Mouse (Mus musculus): ENCODE results near the gene Pcdh8. TPM values are rescaled to one million over a fixed set of nuclear protein-coding genes. Genes with fewer than 3 reads are reported as not detected.

Pcdh8 gene
- polyA plus RNA-seq (2015; fragmentation: Nextera tagmentation; extraction: Ambion mirVana): 0.27 and 0.32 TPM in 2 replicates

DNA sequence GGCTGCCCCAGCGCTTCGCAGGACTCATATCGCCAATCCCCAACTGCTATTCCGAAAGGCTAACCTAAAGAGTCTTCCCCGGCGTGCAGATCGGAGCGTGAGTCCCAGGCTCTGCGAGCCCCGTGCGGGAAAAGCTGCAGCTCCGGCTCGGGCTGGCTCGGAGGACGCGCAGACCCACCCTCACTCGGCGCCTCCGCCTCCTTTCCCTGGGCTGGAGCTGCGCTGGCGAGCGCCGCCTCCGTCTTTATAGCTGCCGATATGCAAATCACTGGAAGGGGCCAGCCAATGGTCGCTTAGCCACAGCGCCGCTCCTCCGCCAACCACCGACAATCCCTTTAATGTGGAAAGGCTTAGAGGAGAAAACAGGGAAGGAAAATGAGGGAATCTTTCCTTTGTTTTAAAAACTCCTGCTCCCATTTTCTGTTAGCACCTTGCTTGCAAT, at the start of gene Pcdh8:
Pcdh8 (minus strand) TSS at position 219 of the 442 bp plus-strand sequence.
- Histone ChIP-seq H3K27ac (ENCODE audit: low read length) (no peak within 1 kb of the TSS), H3K4me3 (replicated peaks; ENCODE audit: low read length) (peak within 1 kb of the TSS; percentile 48), H3K36me3 (ENCODE audit: control insufficient read depth, insufficient read depth, low read length) (no peaks in the 10 kb centered on the region), H3K9ac (ENCODE audit: low read length) (peak within 1 kb of the TSS; percentile 40; the same call in 1 of the 2 replicates), H3K27me3 (ENCODE audit: control insufficient read depth, insufficient read depth, low read length) (peaks cover 80% of the 10 kb centered on the region), H3K4me1 (ENCODE audit: control insufficient read depth, insufficient read depth, low read length) (peaks cover 39% of the 10 kb centered on the region), H3K9me3 (replicated peaks; ENCODE audit: control insufficient read depth, low read length) (no peaks in the 10 kb centered on the region; the same call in 1 of the 2 replicates), H3K4me2 (ENCODE audit: low read depth, low read length) (peak within 1 kb of the TSS; percentile 88)
- ATAC-seq (ENCODE audit: insufficient read depth, low FRiP score): peak; percentile 91
- WGBS: under 1% methylated on average over 30 of the region's 30 CpGs

DNA sequence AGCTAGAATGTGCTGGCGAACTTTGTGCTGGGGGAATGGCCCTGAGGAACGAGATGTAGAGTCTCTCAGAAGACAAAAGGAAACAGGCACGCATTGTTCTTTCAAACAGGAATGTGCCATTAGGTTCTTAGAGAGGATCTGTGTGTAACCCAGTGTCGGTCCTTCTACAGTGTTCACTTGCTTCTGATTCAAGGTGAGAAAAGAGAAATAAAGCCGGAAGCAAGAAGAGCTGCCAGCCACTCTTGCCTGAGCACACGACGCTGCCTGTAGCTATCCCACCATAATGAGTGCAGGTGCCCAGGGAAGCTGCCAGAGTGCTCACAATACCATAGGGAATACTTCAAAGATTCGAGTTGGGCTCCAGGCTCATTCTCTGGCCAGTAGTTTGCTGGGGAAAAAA, 43.6 kb upstream of the Pcdh8 start:
- no peak overlapping the region for H3K4me3 ChIP-seq (replicated peaks; ENCODE audit: low read length)
- ATAC-seq (ENCODE audit: insufficient read depth, low FRiP score): no peak

DNA sequence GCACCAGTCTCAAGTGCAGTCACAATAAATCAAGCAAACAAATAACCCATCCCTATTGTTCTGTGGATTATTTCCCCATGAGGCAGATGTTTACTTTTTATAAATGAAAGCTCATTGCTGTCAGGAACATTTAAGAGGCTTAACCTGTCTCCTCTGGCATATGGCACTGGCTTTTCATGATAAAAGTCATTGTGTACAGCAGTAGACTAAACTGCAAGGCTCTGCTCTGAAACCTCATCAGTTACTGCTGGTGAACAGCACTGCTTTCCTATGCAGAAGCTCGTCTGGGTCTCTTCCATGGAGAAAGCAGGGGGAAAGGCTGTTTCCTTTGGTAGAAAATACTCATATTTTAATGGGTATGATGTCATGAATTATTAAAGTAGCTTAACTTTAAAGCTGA, 43.0 kb upstream of the Pcdh8 start:
- no peak for ATAC-seq (ENCODE audit: insufficient read depth, low FRiP score)
- H3K4me2 ChIP-seq (ENCODE audit: low read depth, low read length): no peak overlapping the region
- no peaks in the 10 kb centered on the region for H3K36me3 ChIP-seq (ENCODE audit: control insufficient read depth, insufficient read depth, low read length)
- H3K9me3 ChIP-seq (replicated peaks; ENCODE audit: control insufficient read depth, low read length): no peaks in the 10 kb centered on the region
- no peaks in the 10 kb centered on the region for H3K27me3 ChIP-seq (ENCODE audit: control insufficient read depth, insufficient read depth, low read length)
- H3K4me1 ChIP-seq (ENCODE audit: control insufficient read depth, insufficient read depth, low read length): no peaks in the 10 kb centered on the region
- no peak overlapping the region for H3K27ac ChIP-seq (ENCODE audit: low read length)
- WGBS: 16% methylated on average over 1 of the region's 1 CpGs
- H3K4me3 ChIP-seq (replicated peaks; ENCODE audit: low read length): no peak overlapping the region
- H3K9ac ChIP-seq (ENCODE audit: low read length): no peak overlapping the region

More for the DNA sequence above, 43.6 kb upstream of the Pcdh8 start:
- Histone ChIP-seq H3K9me3 (replicated peaks; ENCODE audit: control insufficient read depth, low read length) (no peaks in the 10 kb centered on the region), H3K9ac (ENCODE audit: low read length) (no peak overlapping the region), H3K27ac (ENCODE audit: low read length) (no peak overlapping the region), H3K4me1 (ENCODE audit: control insufficient read depth, insufficient read depth, low read length) (no peaks in the 10 kb centered on the region), H3K36me3 (ENCODE audit: control insufficient read depth, insufficient read depth, low read length) (no peaks in the 10 kb centered on the region), H3K4me2 (ENCODE audit: low read depth, low read length) (no peak overlapping the region), H3K27me3 (ENCODE audit: control insufficient read depth, insufficient read depth, low read length) (no peaks in the 10 kb centered on the region)
- WGBS: 59% methylated on average over 8 of the region's 8 CpGs

DNA sequence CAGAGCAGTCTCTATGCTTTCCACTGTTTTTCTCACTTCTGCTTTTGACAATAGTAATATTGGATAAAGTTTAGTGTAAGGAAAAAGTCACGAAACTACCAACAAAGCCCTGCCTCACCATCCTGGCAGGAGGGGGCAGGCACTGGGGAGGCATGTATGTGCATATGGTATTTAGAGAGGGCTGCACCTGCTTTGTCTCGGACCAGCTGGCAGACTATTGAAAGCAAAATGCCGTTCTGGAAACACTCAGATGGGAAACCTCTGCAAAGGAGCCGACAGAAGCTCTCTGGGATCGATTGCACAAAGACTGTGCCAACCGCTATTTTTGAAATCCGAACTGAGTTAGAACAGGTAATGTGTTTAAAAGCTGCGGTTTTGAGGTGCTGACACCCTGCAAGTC, 22.1 kb upstream of the Pcdh8 start:
- Histone ChIP-seq H3K27ac (ENCODE audit: low read length) (no peak overlapping the region), H3K27me3 (ENCODE audit: control insufficient read depth, insufficient read depth, low read length) (no peaks in the 10 kb centered on the region), H3K4me2 (ENCODE audit: low read depth, low read length) (no peak overlapping the region), H3K4me1 (ENCODE audit: control insufficient read depth, insufficient read depth, low read length) (no peaks in the 10 kb centered on the region), H3K9ac (ENCODE audit: low read length) (no peak overlapping the region), H3K9me3 (replicated peaks; ENCODE audit: control insufficient read depth, low read length) (no peaks in the 10 kb centered on the region), H3K36me3 (ENCODE audit: control insufficient read depth, insufficient read depth, low read length) (no peaks in the 10 kb centered on the region), H3K4me3 (replicated peaks; ENCODE audit: low read length) (no peak overlapping the region)
- ATAC-seq (ENCODE audit: insufficient read depth, low FRiP score): no peak
- WGBS: 73% methylated on average over 8 of the region's 8 CpGs

DNA sequence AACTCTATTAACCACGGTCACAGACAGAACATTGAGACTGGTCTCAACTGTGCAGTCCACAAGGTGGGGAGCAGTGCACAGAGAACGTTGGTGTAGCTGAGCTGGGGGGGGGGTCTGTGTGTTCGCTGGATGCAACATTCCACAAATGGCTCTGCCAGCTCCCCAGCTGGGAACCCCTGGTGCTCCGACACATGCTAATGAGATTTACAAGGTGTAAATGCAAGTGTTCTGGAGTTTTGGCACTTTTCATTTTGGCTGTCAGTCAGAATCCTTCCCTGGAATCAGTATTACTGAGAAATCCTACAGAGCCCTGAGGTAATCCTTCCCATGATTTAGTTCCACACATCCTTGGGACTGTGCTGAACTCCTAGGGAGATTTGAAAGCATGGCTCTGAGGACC, 18.4 kb upstream of the Pcdh8 start:
- no peaks in the 10 kb centered on the region for H3K4me1 ChIP-seq (ENCODE audit: control insufficient read depth, insufficient read depth, low read length)
- no peaks in the 10 kb centered on the region for H3K9me3 ChIP-seq (replicated peaks; ENCODE audit: control insufficient read depth, low read length)
- no peak overlapping the region for H3K9ac ChIP-seq (ENCODE audit: low read length)
- H3K27ac ChIP-seq (ENCODE audit: low read length): no peak overlapping the region
- H3K27me3 ChIP-seq (ENCODE audit: control insufficient read depth, insufficient read depth, low read length): no peaks in the 10 kb centered on the region
- no peak for ATAC-seq (ENCODE audit: insufficient read depth, low FRiP score)
- no peak overlapping the region for H3K4me2 ChIP-seq (ENCODE audit: low read depth, low read length)
- 35% methylated on average over 4 of the region's 4 CpGs for WGBS
- no peak overlapping the region for H3K4me3 ChIP-seq (replicated peaks; ENCODE audit: low read length)
- H3K36me3 ChIP-seq (ENCODE audit: control insufficient read depth, insufficient read depth, low read length): no peaks in the 10 kb centered on the region

DNA sequence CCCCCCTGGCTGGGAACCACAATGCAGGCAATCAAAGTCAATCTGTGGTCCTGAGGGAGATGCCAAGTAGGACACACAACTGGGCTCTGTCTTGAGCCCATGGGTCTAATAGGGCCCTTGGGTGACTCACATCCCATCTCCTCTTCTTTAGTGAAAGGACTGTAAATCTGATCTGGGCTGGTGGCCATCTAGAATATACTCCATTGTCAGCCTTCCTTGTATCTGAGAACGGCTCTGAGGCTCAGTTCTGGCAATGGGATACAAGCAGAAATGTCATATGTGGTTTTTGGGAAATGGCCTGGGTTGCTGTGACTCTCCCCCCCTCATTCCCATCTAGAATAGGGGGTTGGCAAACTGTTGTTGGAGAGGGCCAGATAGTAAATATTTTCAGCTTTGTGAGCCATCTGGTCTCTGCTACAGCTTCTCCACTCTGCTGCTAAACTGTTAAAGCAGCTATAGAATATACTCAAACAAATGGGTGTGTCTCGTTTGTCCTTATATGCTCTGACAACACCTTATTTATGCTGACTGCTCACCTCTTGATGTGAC, 17.6 kb upstream of the Pcdh8 start:
- Histone ChIP-seq H3K36me3 (ENCODE audit: control insufficient read depth, insufficient read depth, low read length) (no peaks in the 10 kb centered on the region), H3K4me1 (ENCODE audit: control insufficient read depth, insufficient read depth, low read length) (no peaks in the 10 kb centered on the region), H3K9ac (ENCODE audit: low read length) (no peak overlapping the region), H3K4me2 (ENCODE audit: low read depth, low read length) (no peak overlapping the region), H3K4me3 (replicated peaks; ENCODE audit: low read length) (no peak overlapping the region), H3K27ac (ENCODE audit: low read length) (no peak overlapping the region), H3K27me3 (ENCODE audit: control insufficient read depth, insufficient read depth, low read length) (no peaks in the 10 kb centered on the region), H3K9me3 (replicated peaks; ENCODE audit: control insufficient read depth, low read length) (no peaks in the 10 kb centered on the region)
- WGBS: 60% methylated on average over 2 of the region's 2 CpGs
- no peak for ATAC-seq (ENCODE audit: insufficient read depth, low FRiP score)

DNA sequence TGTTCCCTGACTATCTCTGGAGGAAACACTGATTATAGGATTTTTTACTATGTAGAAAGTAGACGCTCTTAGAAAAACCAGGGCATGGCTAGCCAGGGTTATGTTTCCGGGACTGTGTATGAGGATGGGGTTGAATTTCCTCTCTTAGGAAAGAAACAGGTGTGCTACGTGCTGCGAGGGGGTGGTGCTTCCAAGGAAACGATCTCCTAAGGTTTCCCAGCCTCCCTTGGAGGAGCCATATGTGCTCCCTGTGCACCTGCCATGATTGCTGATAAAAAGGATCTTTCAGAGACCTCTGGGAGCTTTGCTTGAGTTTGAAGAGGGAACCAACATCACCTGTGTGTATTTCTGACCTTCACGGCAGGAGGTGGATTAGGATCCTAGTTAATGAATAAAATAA, 16.8 kb upstream of the Pcdh8 start:
- no peaks in the 10 kb centered on the region for H3K4me1 ChIP-seq (ENCODE audit: control insufficient read depth, insufficient read depth, low read length)
- WGBS: 69% methylated on average over 6 of the region's 6 CpGs
- H3K9me3 ChIP-seq (replicated peaks; ENCODE audit: control insufficient read depth, low read length): no peaks in the 10 kb centered on the region
- H3K27me3 ChIP-seq (ENCODE audit: control insufficient read depth, insufficient read depth, low read length): no peaks in the 10 kb centered on the region
- ATAC-seq (ENCODE audit: insufficient read depth, low FRiP score): no peak
- H3K27ac ChIP-seq (ENCODE audit: low read length): no peak overlapping the region
- H3K4me2 ChIP-seq (ENCODE audit: low read depth, low read length): no peak overlapping the region
- no peaks in the 10 kb centered on the region for H3K36me3 ChIP-seq (ENCODE audit: control insufficient read depth, insufficient read depth, low read length)
- H3K4me3 ChIP-seq (replicated peaks; ENCODE audit: low read length): no peak overlapping the region
- no peak overlapping the region for H3K9ac ChIP-seq (ENCODE audit: low read length)

DNA sequence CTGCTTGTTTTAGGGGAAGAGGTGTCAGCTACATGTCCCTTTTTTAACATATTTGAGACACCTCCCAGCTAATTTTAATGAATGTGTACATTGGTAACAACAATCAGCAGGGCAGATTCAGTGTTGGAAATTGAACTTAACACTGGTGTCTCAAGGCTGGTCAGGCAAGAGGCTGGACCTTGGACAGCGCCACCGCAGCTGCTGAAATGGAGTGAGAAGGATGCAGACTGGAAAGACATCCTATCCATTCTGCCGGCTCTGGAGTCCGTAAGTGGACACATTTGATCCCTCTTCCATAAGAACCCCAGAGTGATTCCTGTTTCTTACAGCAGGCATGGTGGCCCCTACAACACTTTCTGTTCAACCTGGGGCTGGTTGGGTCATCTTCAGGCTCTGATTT, 14.3 kb upstream of the Pcdh8 start:
- ATAC-seq (ENCODE audit: insufficient read depth, low FRiP score): no peak
- 25% methylated on average over 4 of the region's 4 CpGs for WGBS

DNA sequence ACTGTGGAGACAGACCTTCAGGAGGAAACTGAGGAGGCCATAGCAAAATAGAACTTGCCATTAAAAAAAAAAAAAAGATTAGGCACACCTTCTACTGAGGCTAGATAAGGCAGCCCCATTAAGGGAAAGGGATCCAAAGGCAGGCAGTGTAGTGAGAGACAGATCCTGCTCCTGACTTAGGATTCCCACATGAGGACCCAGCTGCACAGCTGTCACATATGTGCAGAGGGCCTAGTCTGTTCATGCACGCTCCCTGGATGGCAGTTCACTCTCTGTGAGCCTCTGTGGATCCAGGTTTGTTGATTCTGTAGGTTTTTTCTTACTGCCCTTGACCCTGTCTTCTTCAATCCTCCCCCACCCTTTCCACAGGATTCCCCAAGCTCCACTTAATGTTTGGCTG, 9.8 kb upstream of the Pcdh8 start:
- no peaks in the 10 kb centered on the region for H3K4me1 ChIP-seq (ENCODE audit: control insufficient read depth, insufficient read depth, low read length)
- no peak for ATAC-seq (ENCODE audit: insufficient read depth, low FRiP score)
- no peaks in the 10 kb centered on the region for H3K9me3 ChIP-seq (replicated peaks; ENCODE audit: control insufficient read depth, low read length)
- no peak overlapping the region for H3K9ac ChIP-seq (ENCODE audit: low read length)
- H3K4me3 ChIP-seq (replicated peaks; ENCODE audit: low read length): no peak overlapping the region
- H3K27me3 ChIP-seq (ENCODE audit: control insufficient read depth, insufficient read depth, low read length): peaks cover 3% of the 10 kb centered on the region; the same call in 1 of the 2 replicates
- H3K36me3 ChIP-seq (ENCODE audit: control insufficient read depth, insufficient read depth, low read length): no peaks in the 10 kb centered on the region
- H3K27ac ChIP-seq (ENCODE audit: low read length): no peak overlapping the region
- 45% methylated on average over 1 of the region's 1 CpGs for WGBS
- no peak overlapping the region for H3K4me2 ChIP-seq (ENCODE audit: low read depth, low read length)

More for the DNA sequence above, 14.3 kb upstream of the Pcdh8 start:
- H3K9me3 ChIP-seq (replicated peaks; ENCODE audit: control insufficient read depth, low read length): no peaks in the 10 kb centered on the region
- no peaks in the 10 kb centered on the region for H3K4me1 ChIP-seq (ENCODE audit: control insufficient read depth, insufficient read depth, low read length)
- no peak overlapping the region for H3K4me3 ChIP-seq (replicated peaks; ENCODE audit: low read length)
- H3K27me3 ChIP-seq (ENCODE audit: control insufficient read depth, insufficient read depth, low read length): no peaks in the 10 kb centered on the region
- no peak overlapping the region for H3K9ac ChIP-seq (ENCODE audit: low read length)
- H3K36me3 ChIP-seq (ENCODE audit: control insufficient read depth, insufficient read depth, low read length): no peaks in the 10 kb centered on the region
- no peak overlapping the region for H3K4me2 ChIP-seq (ENCODE audit: low read depth, low read length)
- no peak overlapping the region for H3K27ac ChIP-seq (ENCODE audit: low read length)

Measured in stomach, embryonic 16.5 days (tissue).